Mouse (Mus musculus) megakaryocyte, embryonic 14.5 days (primary cell): Measurements from ENCODE around the gene Nsun7. TPM values are rescaled to one million over a fixed set of nuclear protein-coding genes. Genes with fewer than 3 reads are reported as not detected.
"Not testable (repeated sequence)": the region's sequence is repeated elsewhere in the genome, so short reads cannot be mapped to it uniquely, and the experiment has no call there.

Experiments
- H3K27me3 ChIP-seq: replicated peaks from 2 replicates; pipeline ENCODE3; 2012; ENCODE audit warnings: inconsistent platforms
- H3K36me3 ChIP-seq: replicated peaks from 2 replicates; pipeline ENCODE3; 2012; ENCODE audit warnings: low read length, inconsistent platforms, mixed read lengths
- H3K4me1 ChIP-seq: 2 replicates; pipeline ENCODE4 v1.6.1; 2012; ENCODE audit warnings: inconsistent platforms
- H3K4me3 ChIP-seq: replicated peaks from 2 replicates; pipeline ENCODE3; 2012; ENCODE audit warnings: moderate library complexity, mild to moderate bottlenecking, inconsistent platforms
- H3K9me3 ChIP-seq: 2 replicates; pipeline ENCODE4 v1.6.1; 2012; ENCODE audit warnings: inconsistent platforms
- FLI1 ChIP-seq: IDR thresholded peaks from 2 replicates; pipeline ENCODE4 v1.6.1; 2012; ENCODE audit warnings: low read length, inconsistent platforms, mixed read lengths
- GATA1 ChIP-seq: IDR thresholded peaks from 3 replicates; pipeline ENCODE4 v1.6.1; 2012; ENCODE audit warnings: mixed read lengths, low read length, inconsistent platforms, borderline replicate concordance
- polyA plus RNA-seq: library from polyadenylated mRNA; stranded (reverse); fragments of >175 nt; gene quantifications from 2 replicates; pipeline ENCODE4 v1.2.3, GENCODE M21; 2012; ENCODE audit warnings: low replicate concordance; ENCODE audit not compliant: insufficient read depth

Gene Nsun7
- polyA plus RNA-seq, 1 experiment, result not detected

DNA sequence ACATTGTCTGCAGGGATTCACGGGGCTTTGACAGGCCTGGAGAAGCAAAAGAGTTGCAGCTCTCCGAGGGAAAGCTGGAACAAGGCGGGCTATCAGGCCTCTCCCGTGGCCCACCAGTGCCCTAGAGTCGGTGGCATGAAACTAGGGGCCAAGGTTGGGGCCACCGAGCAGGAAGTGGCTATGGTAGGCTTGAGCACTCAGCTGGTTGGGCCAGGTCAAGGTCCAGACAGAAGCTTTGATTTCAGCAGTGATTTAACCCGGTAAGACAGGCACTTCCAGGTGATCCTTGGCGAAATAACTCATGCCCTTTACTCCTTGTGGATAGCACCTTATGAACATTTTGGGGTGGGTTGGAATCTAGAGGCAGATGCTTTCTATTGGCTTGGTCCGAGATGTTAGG is 16.2 kb upstream of the Nsun7 start:
- Histone ChIP-seq H3K9me3 (no peaks in the 10 kb centered on the region), H3K4me3 (no peak overlapping the region), H3K27me3 (peaks cover 4% of the 10 kb centered on the region), H3K4me1 (peaks cover 4% of the 10 kb centered on the region; the same call in 1 of the 2 replicates), H3K36me3 (no peaks in the 10 kb centered on the region)
- TF ChIP-seq FLI1, result no peak
- TF ChIP-seq GATA1, result no peak

- Histone ChIP-seq H3K27me3 (peaks cover 4% of the 10 kb centered on the region), H3K4me1 (peaks cover 4% of the 10 kb centered on the region; the same call in 1 of the 2 replicates)
- TF ChIP-seq FLI1, result no peak
- no peak for TF ChIP-seq GATA1
These were observed 15.5 kb upstream of the Nsun7 start for GRCm38 (mm10) chr5:66244043-66244660.

DNA sequence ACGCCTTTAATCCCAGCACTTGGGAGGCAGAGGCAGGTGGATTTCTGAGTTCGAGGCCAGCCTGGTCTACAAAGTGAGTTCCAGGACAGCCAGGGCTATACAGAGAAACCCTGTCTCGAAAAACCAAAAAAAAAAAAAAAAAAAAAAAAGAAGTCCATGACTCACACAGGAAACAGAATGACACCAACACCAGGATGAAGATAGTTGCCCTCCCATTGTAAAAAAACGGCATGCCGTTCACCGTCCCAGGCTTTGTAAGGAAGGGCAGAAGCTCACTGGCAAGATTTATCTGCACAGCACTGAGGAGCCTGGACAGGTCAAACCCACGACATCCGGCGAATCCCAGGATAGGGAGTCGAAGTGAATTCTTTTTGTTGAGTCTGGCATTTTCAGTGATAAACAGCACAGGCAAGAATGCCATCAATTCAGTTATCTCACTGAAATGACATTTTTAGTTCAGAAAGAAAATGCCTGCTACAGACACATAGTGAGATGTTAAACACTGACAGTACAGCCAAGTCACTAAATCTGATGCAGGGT is 13.7 kb upstream of the Nsun7 start:
- H3K4me1 ChIP-seq, result peaks cover 4% of the 10 kb centered on the region; the same call in 1 of the 2 replicates
- TF ChIP-seq GATA1 (no peak), FLI1 (no peak)
- no peaks in the 10 kb centered on the region for H3K9me3 ChIP-seq
- H3K27me3 ChIP-seq, result peaks cover 6% of the 10 kb centered on the region
- no peak overlapping the region for H3K4me3 ChIP-seq
- H3K36me3 ChIP-seq, result no peaks in the 10 kb centered on the region

More at GRCm38 (mm10) chr5:66244043-66244660, 15.5 kb upstream of the Nsun7 start:
- no peaks in the 10 kb centered on the region for H3K9me3 ChIP-seq
- H3K36me3 ChIP-seq, result no peaks in the 10 kb centered on the region
- H3K4me3 ChIP-seq, result no peak overlapping the region

DNA sequence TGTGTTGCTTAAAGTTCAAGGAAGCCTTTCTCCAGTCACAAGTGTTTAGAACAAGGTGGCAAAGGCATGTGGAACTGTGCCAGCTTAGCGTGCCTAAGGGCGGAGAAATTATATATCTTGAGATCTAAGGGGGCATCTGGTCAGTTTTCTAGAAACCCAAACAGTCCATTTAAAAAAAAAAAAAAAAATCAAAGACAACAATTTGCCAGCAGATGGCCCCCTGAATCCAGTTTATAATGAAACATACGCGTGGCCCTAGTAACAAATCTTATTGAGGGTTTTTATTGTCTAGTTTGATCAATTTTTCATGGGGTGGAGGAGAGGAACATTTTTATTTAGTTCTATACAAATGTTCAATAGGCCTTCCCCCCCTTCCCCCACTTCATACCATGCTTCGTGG is 6.5 kb upstream of the Nsun7 start:
- TF ChIP-seq GATA1 (no peak), FLI1 (no peak)
- Histone ChIP-seq H3K27me3 (peaks cover 1% of the 10 kb centered on the region), H3K36me3 (no peaks in the 10 kb centered on the region), H3K9me3 (peaks cover 11% of the 10 kb centered on the region; the same call in 1 of the 2 replicates), H3K4me3 (no peak overlapping the region), H3K4me1 (no peaks in the 10 kb centered on the region)

DNA sequence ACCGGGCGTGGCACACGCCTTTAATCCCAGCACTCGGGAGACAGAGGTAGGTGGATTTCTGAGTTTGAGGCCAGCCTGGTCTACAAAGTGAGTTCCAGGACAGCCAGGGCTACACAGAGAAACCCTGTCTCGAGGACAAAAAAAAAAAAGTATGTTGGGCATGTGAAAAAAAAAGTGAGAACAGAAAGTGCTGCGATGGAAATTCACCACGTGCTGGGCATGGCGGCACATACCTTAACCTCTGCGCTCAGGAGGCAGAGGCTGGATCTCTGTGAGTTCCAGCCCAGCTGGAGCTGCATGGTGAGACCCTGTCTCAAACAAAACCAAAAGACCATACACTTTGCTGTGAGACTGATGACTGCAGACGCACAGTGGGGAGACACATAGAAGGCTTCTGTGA is 4.7 kb upstream of the Nsun7 start:
- H3K36me3 ChIP-seq, result no peaks in the 10 kb centered on the region
- no peak overlapping the region for H3K4me3 ChIP-seq
- H3K9me3 ChIP-seq, result peaks cover 11% of the 10 kb centered on the region; the same call in 1 of the 2 replicates
- H3K4me1 ChIP-seq, result peaks cover 6% of the 10 kb centered on the region
- H3K27me3 ChIP-seq, result peaks cover 11% of the 10 kb centered on the region
- TF ChIP-seq FLI1 (no peak), GATA1 (no peak)

- TF ChIP-seq GATA1 (no peak), FLI1 (no peak)
- H3K27me3 ChIP-seq, result peaks cover 19% of the 10 kb centered on the region
- peaks cover 8% of the 10 kb centered on the region for H3K4me1 ChIP-seq
- no peaks in the 10 kb centered on the region for H3K9me3 ChIP-seq
- H3K4me3 ChIP-seq, result no peak overlapping the region
- H3K36me3 ChIP-seq, result no peaks in the 10 kb centered on the region
These were observed 697 bp upstream of the Nsun7 start for GRCm38 (mm10) chr5:66259000-66259399.

DNA sequence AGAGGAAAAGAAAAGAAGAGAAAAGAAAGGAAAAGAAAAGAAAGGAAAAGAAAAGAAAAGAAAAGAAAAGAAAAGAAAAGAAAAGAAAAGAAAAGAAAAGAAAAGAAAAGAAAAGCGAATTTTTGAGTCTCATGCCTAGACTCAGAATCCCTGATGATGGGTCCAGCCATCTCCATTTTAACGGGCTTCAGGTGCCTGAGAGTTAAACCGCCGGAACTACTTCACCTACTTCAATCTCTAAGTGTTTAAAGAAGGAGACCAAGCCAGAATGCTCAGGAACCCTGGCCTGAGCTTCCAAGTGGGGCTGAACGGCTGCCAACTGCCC is 304 bp upstream of the Nsun7 start:
- H3K4me1 ChIP-seq, H3K36me3 ChIP-seq, H3K9me3 ChIP-seq: not testable (repeated sequence)
- peaks cover 19% of the 10 kb centered on the region for H3K27me3 ChIP-seq
- peak overlapping the region; percentile 90 for H3K4me3 ChIP-seq

GRCm38 (mm10) chr5:66262475-66262874 is 2.8 kb downstream of the Nsun7 start:
- H3K4me1 ChIP-seq, result peaks cover 8% of the 10 kb centered on the region
- no peaks in the 10 kb centered on the region for H3K9me3 ChIP-seq
- peaks cover 22% of the 10 kb centered on the region for H3K27me3 ChIP-seq
- no peak overlapping the region for H3K4me3 ChIP-seq
- TF ChIP-seq GATA1 (no peak), FLI1 (no peak)
- no peaks in the 10 kb centered on the region for H3K36me3 ChIP-seq

DNA sequence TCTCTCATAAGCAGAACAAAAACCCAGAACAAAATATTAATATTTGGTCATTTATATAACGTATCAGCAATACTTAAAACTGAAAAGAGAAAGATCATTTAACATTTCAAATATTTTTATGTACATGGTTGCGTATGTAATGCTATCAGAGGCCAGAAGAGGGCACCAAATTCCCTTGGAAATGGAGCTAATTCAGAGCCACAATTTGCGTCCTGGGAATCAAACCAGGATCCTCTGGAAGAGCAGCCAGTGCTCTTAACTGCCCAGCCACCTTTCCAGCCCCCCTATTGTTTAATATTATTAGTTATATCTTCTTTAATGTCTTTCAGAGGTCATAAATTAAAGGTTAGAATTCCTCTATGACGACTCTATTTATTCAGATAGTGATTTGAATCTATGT is 3.7 kb downstream of the Nsun7 start:
- no peak overlapping the region for H3K4me3 ChIP-seq
- peaks cover 8% of the 10 kb centered on the region for H3K4me1 ChIP-seq
- TF ChIP-seq GATA1, result no peak
- TF ChIP-seq FLI1, result no peak
- no peaks in the 10 kb centered on the region for H3K36me3 ChIP-seq
- H3K9me3 ChIP-seq, result no peaks in the 10 kb centered on the region
- peaks cover 22% of the 10 kb centered on the region for H3K27me3 ChIP-seq

DNA sequence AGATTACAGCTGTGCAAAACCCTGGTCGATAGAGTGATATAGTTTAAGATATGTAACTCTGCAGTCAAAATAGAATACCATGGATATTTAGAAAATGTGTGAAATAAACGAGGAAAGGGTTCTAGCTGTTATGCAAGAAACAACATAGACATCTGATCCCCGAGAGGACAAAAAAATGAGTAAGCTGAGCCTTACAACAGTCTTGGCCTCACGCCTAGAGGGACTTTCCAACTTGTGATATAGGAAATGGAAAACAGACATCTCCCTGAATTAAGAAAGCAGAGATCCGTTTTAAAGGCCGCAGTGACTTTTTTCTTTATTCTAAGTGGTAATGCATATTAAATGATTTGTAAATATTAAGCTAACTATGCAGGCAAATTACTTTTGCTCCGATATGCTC is 9.9 kb downstream of the Nsun7 start:
- TF ChIP-seq FLI1 (no peak), GATA1 (no peak)
- Histone ChIP-seq H3K27me3 (peaks cover 8% of the 10 kb centered on the region), H3K4me3 (no peak overlapping the region), H3K9me3 (no peaks in the 10 kb centered on the region), H3K4me1 (no peaks in the 10 kb centered on the region), H3K36me3 (no peaks in the 10 kb centered on the region)
